Mouse (Mus musculus) lung, postnatal 4 days (tissue): Measurements from ENCODE around the gene Litaf.
"Not testable (repeated sequence)": the region's sequence is repeated elsewhere in the genome, so short reads cannot be mapped to it uniquely, and the experiment has no call there.

Experiments used
- DNase-seq, 2 experiments: peaks; one replicate each; pipeline ENCODE4 v3.0.0; 2021

Litaf gene

GRCm38 (mm10) chr16:10989896-10990295 lies 76.1 kb downstream of the Litaf start:
- DNase-seq: peak in 1 of 2 experiments; percentile 54

- DNase-seq: no peak
These were observed 76.6 kb downstream of the Litaf start for GRCm38 (mm10) chr16:10989361-10989760.

- DNase-seq: no peak
These were observed 77.7 kb downstream of the Litaf start for GRCm38 (mm10) chr16:10988261-10988660.

- DNase-seq: no peak
These were observed 81.4 kb downstream of the Litaf start for GRCm38 (mm10) chr16:10984534-10984933.

GRCm38 (mm10) chr16:10981493-10982070 lies 84.4 kb downstream of the Litaf start:
- no peak for DNase-seq

GRCm38 (mm10) chr16:10979064-10979803 lies 86.7 kb downstream of the Litaf start:
- peak; percentile 51 to 64 for DNase-seq

- no peak for DNase-seq
These were observed 88.1 kb downstream of the Litaf start for GRCm38 (mm10) chr16:10977877-10978276.

GRCm38 (mm10) chr16:10976202-10976631 lies 89.7 kb downstream of the Litaf start:
- DNase-seq: peak; percentile 62 to 71

- no peak for DNase-seq
These were observed 91.0 kb downstream of the Litaf start for GRCm38 (mm10) chr16:10974939-10975338.

GRCm38 (mm10) chr16:10974037-10974446 lies 91.9 kb downstream of the Litaf start:
- peak in 1 of 2 experiments; percentile 50 for DNase-seq

- no peak for DNase-seq
These were observed 93.7 kb downstream of the Litaf start for GRCm38 (mm10) chr16:10972259-10972658.

GRCm38 (mm10) chr16:10969944-10970343 lies 96.0 kb downstream of the Litaf start:
- not testable (repeated sequence) for DNase-seq

GRCm38 (mm10) chr16:10969342-10969741 lies 96.6 kb downstream of the Litaf start:
- no peak for DNase-seq

GRCm38 (mm10) chr16:10968299-10968698 lies 97.7 kb downstream of the Litaf start:
- DNase-seq: no peak

GRCm38 (mm10) chr16:10967756-10968155 lies 98.2 kb downstream of the Litaf start:
- no peak for DNase-seq

- no peak for DNase-seq
These were observed 98.9 kb downstream of the Litaf start for GRCm38 (mm10) chr16:10967013-10967412.

- DNase-seq: no peak
These were observed 100.9 kb downstream of the Litaf start for GRCm38 (mm10) chr16:10965034-10965433.

GRCm38 (mm10) chr16:10960916-10961315 lies 105.0 kb downstream of the Litaf start:
- no peak for DNase-seq

- no peak for DNase-seq
These were observed 107.1 kb downstream of the Litaf start for GRCm38 (mm10) chr16:10958763-10959440.

GRCm38 (mm10) chr16:10958307-10958706 lies 107.7 kb downstream of the Litaf start:
- DNase-seq: peak in 1 of 2 experiments; percentile 25

GRCm38 (mm10) chr16:10957794-10958193 lies 108.2 kb downstream of the Litaf start:
- DNase-seq: no peak

- no peak for DNase-seq
These were observed 108.8 kb downstream of the Litaf start for GRCm38 (mm10) chr16:10956938-10957685.

- DNase-seq: no peak
These were observed 110.9 kb downstream of the Litaf start for GRCm38 (mm10) chr16:10955078-10955477.
